Mouse (Mus musculus) myocyte (in vitro differentiated cells): ENCODE data around the gene Gabbr2.

Experiments
- CEBPB ChIP-seq: IDR thresholded peaks from 2 replicates; pipeline ENCODE4 v1.6.1; 2011; ENCODE audit warnings: mild to moderate bottlenecking, moderate library complexity; ENCODE audit not compliant: poor library complexity, insufficient read depth, severe bottlenecking
- MAX ChIP-seq: IDR thresholded peaks from one replicate; pipeline ENCODE4 v1.6.1; 2011; ENCODE audit warnings: low read depth, mild to moderate bottlenecking, control low read depth
- MYOD1 ChIP-seq, 3 experiments: IDR thresholded peaks; one replicate each; pipeline ENCODE4 v1.6.1; 2011; ENCODE audit warnings: control low read depth in 2 of 3, low read depth in 2 of 3, mild to moderate bottlenecking in 2 of 3, moderate library complexity in 1 of 3; ENCODE audit not compliant: insufficient read length in 2 of 3, control insufficient read depth in 1 of 3
- MYOG ChIP-seq, 3 experiments: IDR thresholded peaks; one replicate each; pipeline ENCODE4 v1.6.1; 2011; ENCODE audit warnings: control low read depth in 2 of 3, low read depth in 2 of 3, mild to moderate bottlenecking in 2 of 3; ENCODE audit not compliant: insufficient read length in 2 of 3, control insufficient read depth in 1 of 3, insufficient read depth in 1 of 3
- POLR2A ChIP-seq: IDR thresholded peaks from one replicate; pipeline ENCODE4 v1.6.1; 2011; ENCODE audit warnings: low read depth, mild to moderate bottlenecking, control low read depth, moderate library complexity; ENCODE audit not compliant: insufficient read length
- POLR2AphosphoS2 ChIP-seq: IDR thresholded peaks from one replicate; pipeline ENCODE4 v1.6.1; 2011; ENCODE audit warnings: low read depth, control low read depth; ENCODE audit not compliant: insufficient read length
- SRF ChIP-seq: IDR thresholded peaks from one replicate; pipeline ENCODE4 v1.6.1; 2011; ENCODE audit warnings: low read depth; ENCODE audit not compliant: control insufficient read depth, insufficient read length
- TCF12 ChIP-seq: IDR thresholded peaks from one replicate; pipeline ENCODE4 v1.6.1; 2011; ENCODE audit warnings: mild to moderate bottlenecking, control low read depth; ENCODE audit not compliant: poor library complexity, insufficient read depth, severe bottlenecking
- TCF3 ChIP-seq: IDR thresholded peaks from one replicate; pipeline ENCODE4 v1.6.1; 2011; ENCODE audit warnings: low read depth, control low read depth; ENCODE audit not compliant: insufficient read length
- USF1 ChIP-seq: IDR thresholded peaks from one replicate; pipeline ENCODE4 v1.6.1; 2011; ENCODE audit warnings: low read depth, mild to moderate bottlenecking, control low read depth, moderate library complexity

DNA sequence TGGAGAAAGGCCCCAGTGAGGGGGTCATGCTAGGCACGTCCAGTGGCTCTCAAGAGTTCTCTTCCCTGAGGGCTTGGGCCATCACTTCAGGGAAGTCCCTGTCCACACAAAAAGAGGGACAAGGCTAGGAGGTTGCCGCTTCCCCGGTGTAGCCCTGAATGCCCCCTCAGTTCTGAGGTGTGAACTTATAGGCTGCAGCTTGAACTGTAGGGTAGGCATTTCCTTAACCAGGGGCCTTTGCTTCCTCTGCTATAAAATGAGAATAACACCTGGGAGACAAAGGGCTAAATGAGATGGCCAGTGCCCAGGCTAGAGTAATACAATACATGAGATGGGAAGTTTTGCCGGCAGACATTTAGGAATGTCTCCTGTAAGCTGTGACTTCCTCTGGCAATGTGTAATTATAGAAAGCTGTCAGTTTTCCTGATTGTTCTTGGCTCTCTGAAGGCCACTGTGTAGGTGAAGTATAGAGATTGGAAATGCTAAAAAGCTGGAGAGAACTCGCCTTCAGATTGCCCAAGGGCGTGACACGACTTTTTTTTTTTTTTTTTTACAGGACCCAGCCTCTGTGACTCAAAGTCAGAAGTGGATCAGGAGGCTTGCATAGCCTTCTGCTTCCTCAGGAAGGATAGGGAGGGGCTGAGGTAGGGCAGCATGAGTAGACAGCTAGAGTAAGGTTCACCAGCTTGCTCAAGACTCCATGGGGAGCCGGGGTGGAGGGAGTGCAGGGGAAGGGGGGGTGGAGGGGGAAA is 348.6 kb downstream of the Gabbr2 start:
- TF ChIP-seq MYOD1 (IDR thresholded peaks at IDR 0.05; ENCODE audit: control insufficient read depth in 1 of 3, insufficient read length in 2 of 3, low read depth in 2 of 3) (no peak), POLR2A (no peak), TCF12 (no peak), USF1 (no peak), POLR2AphosphoS2 (no peak), TCF3 (no peak), CEBPB (no peak), MYOG (IDR thresholded peaks at IDR 0.05; ENCODE audit: control insufficient read depth in 1 of 3, insufficient read depth in 1 of 3, insufficient read length in 2 of 3, low read depth in 2 of 3) (no peak), MAX (no peak), SRF (no peak)
